Mouse (Mus musculus) common myeloid progenitor, adult 5-6 weeks (primary cell): ENCODE data around the gene Elf1. TPM values are rescaled to one million over a fixed set of nuclear protein-coding genes. Genes with fewer than 3 reads are reported as not detected.
A peak's percentile ranks its signal among the peaks of the same experiment; 100 is the strongest.

Experiments used
- ATAC-seq: replicated peaks from 2 replicates; pipeline ENCODE4 v1.8.0; 2016; ENCODE audit warnings: low read depth, mild to moderate bottlenecking, moderate TSS enrichment, inconsistent platforms; ENCODE audit not compliant: poor library complexity, severe bottlenecking
- total RNA-seq: library from RNA; stranded (forward); fragments of 200-1000, 187-1606 nt; gene quantifications from 2 replicates; pipeline ENCODE4 v1.2.3, GENCODE M21; 2017

Gene Elf1
- total RNA-seq, 1 experiment from 2014 or later = 285 TPM

DNA sequence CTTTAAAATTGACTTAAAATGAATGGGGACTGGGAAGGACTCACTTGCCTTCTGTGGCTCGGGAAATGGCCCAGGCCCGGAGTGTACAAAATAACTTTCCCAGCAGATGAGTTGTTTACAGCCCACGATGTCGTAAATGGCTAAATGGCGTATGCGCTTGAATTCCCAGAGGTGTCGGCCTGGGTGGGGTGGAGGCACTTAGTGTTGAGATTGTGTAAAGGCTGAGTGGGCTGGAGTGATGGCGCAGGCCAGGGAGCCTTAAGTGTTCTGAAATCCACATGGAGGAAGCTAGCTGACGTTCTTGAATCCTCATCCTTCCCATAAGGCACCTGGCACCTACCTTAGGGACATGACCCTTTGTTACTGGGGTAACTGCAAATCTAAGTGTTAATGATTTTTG lies 7.5 kb downstream of the Elf1 start:
- ATAC-seq = no peak

DNA sequence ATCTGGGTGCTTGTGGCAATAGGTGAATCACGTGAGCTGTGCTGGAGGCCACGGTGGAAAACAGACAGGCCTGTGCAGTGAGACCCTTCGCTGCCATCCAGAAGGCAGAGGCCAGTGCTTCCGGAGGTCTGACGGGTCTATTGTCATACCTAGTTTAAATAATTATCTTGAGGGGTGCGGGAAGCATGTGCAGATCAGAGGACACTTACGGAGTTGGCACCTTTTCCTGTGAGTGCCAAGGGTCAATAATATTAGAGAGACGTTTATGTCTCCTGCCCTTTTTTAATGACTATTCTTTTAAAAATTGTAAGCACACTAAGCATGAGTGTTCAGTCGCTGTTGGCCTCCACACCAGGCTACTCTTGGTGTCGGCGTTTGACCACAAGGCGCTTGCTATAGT lies 8.2 kb downstream of the Elf1 start:
- ATAC-seq = no peak

DNA sequence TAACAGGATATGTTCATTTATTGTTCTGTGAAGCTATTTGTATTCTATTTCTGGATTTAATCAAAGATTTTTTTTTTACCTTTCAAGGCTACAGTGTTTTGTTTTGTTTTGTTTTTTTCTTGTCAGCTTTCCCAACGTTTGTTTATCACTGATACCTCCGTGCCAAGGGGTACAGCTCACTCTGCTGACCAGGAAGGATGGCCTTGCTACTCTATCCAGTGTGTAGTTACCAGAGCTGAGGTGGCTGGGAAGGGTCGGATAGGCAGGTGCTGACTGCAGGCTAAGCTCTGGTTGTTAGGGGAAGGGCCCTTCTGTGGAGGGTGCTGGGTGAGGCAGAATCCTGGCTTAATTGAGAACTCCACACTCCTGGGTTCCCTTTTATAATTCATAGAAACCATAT lies 9.3 kb downstream of the Elf1 start:
- ATAC-seq = no peak

DNA sequence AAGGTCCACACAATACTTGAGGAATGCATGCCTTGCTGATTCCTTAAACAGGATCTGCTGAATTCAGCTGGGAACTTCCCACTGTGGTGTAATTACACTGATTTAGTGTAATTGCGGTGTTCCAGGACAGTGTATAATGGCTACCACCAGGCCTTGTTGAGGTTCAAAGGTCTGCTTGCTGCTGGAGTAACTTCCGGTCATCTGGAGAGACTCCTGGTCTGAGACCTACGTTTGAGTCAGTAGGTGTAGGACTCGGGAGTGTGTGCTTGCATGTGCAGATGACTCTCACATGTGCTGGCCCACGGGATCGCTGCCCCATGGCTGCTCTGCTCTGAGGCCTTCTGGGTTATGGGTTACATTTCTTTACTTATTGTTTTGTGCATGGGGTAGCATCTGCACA lies 13.4 kb downstream of the Elf1 start:
- ATAC-seq = no peak

DNA sequence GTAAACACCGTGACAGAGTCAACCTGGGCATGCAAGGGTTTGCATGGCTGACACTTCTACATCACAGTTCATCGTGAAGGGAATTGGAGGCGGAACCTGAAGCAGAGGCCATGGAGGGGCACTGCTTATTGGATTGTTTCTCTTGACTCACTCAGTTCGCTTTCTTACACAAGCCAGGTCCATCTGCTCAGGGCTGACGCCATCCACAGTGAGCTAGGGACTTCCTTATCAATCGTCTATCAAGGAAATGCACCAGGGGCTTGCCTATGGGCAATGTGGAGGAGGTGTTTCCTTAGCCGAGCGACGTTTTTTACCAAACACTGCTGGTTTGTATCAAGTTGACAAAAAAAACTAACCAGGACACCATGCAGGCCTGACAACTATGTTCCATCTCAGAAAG lies 18.3 kb downstream of the Elf1 start:
- ATAC-seq = peak; percentile 65

DNA sequence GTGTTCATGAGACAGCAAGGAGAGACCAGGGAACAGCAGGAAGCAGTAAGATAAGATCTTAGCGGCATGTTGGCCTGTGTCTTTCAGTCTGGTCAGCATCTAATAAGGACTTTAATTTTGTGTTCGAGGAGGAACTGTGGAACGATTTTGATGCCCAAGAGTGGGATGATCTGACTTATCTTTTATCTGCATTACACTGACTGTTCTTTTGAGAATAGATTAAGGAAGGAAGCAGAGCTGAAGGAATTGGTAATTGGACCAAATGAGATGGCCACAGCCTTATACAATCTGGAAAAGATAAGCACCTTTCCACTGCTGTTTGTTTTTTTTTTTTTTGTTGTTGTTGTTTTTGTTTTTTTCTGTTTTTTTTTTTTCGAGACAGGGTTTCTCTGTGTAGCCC lies 19.8 kb downstream of the Elf1 start:
- ATAC-seq = 0 out of 2 replicates have a peak, but pooled peaks have one; percentile 7

DNA sequence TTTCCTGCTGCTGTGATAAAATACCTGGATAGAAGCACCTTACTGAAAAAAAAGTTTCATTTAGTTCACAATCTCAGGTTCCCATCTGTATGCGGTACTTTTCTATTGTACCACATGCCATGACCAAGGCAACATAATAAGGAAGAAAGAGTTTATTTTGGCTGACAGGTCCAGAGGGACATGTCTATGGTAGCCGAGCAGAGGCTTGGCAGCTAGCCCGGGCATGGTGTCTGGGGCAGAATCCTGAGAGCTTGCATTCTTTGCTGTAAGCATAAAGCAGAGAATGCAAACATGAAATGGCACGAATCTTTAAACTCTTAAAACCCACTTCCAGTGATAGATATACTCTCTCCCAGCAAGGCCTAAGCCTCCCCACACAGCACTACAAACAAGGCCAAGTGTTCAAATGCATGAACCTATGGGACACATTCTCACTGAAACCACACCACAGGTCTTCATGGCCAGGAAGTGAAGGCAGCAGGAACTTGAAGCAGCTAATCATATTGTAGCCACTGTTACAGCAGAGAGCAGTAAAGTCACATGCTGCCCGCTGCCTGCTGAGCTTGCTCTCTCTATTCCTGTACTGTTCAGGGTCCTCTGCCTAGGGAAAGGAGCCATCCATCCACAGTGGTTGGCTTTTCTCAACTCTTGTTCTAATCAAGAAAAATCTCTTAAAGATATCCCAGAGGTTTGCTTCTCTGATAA lies 22.5 kb downstream of the Elf1 start:
- ATAC-seq = 0 out of 2 replicates have a peak, but pooled peaks have one; percentile 20

DNA sequence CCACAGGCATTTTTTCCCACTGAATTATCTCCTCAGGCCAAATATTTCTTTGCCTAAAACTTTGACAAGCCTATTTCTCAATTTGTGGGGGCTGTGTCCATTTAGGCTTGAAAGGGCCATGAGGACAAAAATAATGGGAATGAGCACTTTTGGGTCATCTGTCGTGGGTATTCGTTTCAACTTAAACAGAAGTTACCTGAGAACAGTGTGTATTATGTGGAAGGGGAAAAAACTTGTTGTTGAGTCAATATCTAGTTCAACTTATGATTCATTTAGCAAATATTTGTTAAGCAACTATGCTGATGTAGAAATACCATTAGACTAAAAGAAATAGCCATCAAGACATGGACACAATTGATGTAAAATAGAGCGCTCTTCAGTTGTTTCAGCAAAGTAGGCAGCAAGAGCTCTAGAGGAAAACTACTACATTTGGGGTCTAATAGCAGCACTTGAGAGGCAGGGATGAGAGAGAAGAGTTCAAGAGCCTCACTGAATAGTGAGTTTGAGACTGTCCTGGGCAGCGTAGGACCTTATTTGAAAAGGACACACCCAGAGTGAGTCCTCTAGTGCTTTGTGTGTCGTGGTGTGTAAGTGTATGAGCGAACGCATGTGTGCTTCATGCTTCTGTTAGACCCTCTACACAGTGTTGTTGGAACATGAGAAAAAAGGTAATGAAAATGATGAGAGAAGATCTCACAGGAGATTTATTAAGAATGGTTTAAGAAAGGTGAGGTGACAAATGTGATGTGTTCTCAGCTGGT lies 23.4 kb downstream of the Elf1 start:
- ATAC-seq = no peak

DNA sequence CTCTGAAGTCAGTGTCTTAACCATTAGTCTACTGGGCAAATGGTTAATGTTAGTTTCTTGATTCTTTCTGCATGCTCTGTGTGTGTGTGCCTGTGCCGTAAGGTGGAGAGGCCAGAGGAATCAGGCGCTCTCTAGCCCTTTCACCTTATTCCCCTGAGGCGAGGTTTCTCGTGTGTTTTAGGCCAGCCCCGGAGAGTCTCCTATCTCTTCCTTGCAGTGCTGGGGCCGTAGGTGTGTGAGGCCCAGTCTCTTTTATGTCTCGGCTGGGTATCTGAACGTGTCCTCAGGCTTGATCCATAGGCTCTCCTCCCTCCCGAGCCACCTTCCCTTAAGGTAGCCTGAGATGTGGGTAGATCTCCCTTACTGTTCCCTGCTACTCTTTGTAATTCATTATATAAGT lies 25.2 kb downstream of the Elf1 start:
- no peak for ATAC-seq

DNA sequence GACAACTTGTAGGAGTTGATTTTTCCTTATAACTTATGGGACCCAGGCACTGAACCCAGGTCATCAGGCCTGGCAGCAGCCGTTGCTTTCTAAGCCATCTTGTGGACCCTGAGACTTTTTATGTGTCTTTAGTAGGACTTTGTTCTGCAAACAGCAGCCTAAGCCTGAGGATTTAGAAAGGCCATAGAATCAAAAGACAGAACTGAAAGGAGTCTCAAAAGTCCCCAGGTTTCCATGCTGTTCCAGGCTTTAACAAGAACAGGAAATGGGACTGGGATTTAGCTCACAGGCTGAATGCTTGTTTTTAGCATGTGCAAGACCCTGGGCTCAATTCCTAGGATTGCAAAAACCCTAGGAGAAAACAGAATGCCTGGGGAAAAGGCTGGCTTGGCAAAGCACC lies 26.9 kb downstream of the Elf1 start:
- no peak for ATAC-seq

DNA sequence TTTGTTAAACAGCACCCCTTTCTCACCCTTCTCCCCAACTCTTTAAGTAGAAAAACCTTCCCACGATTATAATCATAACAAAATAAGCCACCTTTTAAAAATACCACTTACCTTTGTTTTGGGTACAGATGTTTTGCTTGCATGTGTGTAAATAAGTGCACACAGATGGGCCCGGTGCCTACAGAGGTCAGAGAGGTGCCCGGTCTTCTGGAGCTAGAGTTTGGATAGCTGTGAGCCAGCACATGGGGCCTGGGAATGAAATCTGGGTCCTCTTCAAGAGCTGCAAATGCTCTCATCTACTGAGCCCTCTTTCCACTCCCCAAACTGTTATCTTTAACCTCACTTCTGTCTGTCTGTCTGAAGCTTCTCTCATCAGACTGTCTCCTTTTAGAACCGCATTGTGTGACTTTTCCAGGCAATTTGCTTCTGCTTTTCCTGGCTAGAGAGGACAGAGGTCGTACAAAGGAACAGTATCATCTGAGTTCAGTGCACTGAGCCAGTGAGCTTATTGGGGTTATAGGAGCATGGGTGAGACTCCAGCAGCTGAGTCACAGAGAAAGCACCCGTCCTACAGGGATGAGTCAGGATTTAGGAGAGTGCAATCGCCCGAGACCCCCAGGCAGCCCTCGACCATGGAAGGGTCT lies 27.8 kb downstream of the Elf1 start:
- ATAC-seq = no peak

DNA sequence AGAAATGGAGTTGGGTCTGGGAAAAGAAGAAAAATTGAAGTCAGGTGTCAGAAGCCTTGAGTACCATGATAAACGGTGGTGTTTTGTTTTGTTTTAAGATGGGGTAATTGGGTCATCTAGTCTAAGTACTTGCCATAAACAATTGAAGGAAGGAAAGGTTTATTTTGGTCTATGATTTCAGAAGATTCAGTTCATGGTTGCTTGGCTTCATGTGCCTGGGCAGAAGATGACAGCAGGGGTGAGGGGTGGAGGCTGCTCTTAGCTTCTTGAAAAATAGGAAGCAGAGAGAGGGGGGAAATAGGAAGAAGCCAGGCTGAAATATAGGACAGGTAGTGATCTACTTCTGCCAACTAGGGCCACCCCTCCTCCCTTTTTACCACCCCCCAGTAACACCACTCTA lies 30.5 kb downstream of the Elf1 start:
- ATAC-seq = no peak

DNA sequence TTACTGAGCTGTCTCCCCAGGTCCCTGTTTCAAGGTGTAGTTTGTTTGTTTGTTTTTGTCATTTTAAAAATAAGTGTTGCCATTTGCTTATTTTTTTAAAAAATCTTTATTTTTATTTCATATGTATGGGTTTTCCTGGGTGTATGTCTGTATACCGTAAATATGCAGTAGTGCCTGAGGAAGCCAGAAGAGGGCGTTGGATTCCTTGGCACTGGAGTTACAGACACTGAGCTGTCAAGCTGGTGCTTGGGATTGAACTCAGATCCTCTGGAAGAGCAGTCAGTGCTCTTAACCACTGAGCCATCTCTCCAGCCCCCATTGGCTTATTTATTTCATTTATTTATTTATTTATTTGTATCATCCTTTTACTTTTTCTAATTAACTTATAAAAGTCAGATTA lies 33.0 kb downstream of the Elf1 start:
- no peak for ATAC-seq

DNA sequence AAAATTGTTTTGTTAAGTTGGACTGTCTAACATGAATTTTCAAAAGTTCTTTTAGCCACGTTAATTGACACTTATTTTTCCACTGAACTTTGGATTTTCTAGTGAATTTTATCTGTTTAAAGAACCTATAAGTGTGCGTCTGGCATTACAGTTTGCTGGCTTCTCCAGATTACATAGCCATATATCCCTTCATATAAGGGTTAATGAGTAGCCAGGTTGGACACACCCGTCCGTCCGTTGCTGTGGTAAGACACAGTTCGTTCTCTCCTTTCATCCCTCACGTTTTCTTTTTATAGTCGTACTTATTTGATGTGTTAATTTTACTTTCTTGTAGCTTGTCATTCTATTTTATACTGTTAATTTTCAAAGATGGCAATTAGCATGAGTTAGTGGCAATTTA lies 34.1 kb downstream of the Elf1 start:
- peak; percentile 3; the same call in 1 of the 2 replicates for ATAC-seq

DNA sequence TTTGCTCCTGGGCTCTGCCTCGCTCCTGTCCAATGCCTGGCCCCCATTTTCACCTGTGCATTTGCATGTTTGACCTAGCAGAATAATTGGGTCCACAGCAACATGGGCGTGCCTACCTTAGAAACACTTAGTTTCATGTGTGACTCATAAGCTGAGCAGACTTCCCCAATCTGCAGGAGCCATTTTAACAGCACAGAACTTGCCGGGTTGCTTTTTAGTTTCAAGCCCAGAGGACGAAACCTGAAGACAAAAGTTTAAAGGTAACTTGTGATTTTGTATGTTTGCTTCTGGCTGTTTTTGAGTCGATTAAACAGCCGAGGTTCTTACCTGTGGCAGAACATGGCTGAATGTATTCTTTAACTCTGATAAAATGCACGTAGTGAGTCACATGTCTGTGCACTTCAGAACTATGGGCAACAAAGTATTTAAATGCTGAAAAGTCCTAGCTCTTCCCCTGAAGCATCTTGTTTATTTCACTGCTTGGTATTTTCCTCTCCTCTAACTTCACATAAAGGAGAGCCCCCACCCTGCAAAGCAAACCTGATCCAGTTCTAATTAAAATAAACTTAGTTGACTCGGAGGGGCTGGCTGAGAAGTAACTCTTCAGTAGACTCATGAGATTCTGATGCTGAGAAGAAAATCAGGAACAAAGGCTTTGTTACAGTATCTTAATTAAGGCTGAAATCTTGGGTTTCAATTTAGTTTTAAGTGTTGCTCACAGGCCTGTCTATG lies 34.7 kb downstream of the Elf1 start:
- ATAC-seq = peak; percentile 71

DNA sequence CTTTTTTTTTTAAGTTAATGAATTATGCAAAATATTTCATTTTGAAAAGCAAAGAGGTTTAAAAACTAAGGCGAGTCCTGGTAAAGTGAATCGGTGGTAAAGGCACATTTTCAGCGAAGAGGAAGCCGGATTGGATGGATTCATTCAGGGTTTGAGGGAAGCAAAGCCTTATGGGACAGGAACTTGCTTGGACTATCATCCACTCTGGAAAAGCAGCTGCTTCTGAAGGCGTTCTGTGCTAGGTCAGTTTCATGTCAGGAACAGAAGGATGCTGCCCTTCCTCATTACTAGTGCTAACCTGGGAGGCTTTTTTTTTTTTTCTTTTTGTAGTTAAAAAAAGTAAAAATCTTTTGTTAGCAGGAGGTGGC lies 35.2 kb downstream of the Elf1 start:
- peak; percentile 22 for ATAC-seq

DNA sequence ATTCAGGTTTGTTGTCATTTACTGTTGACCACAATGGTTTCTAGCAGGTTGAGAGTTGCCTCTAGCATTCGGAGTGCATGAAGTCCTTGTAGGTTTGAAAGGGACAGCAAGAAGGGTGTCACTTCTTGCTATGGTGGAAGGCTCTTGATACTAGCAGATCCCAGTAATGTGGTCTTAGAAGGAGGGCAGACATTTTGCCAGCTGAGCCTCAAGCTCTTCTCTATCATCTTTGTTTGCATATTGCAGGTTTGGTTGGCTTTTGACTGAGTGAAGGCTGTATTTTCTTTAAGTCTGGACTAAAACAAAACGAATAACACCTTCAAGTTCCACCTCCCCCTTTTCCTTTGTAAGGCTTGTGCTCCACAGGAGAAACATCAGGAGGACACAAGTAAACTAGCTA lies 35.8 kb downstream of the Elf1 start:
- no peak for ATAC-seq

DNA sequence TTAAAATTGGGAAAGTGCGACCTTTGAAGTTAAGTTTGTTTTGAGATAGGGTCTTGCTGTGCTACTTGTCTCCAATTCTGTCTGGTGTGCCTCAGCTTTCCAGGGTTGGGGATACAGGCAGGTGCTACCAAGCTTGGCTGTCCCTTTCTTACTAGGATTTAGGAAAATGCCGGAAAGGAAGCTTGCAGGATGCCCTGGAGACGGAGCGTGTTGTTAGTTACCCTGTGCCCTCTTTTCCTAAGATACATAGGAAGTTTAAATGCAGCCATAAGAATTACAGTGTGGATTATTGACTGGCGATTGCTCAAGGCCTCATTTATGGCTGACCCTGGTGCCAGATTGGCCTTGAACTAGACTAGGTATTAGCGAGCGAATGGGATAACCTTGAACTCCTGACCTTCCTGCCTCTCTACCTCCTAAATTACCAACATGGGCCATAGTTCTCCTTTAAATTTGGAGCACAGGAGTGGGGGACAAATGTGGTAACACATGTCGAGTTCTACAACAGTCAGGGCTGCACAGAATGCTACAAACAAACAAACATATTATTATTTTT lies 36.3 kb downstream of the Elf1 start:
- no peak for ATAC-seq

DNA sequence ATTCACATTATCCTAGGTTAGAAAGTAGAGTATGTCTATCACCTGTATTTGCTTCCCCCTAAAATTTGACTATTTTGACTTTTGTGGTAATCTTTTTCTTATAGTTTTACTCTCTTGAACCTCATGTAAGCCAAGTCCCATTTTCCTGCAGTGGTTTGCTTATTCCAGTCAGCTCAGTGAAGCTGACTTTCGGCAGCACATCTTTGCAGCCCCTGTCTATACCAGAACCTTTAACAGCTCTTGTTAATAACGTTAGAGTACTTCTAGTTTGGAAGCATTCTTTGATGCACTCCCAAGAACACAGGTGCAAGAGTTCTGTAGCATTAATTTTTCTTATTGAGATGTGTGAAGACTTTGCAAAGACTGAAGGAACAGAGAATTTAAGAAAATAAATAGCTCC lies 37.1 kb downstream of the Elf1 start:
- no peak for ATAC-seq
